Mouse (Mus musculus): ENCODE measurements around the gene Gtf3a. TPM values are rescaled to one million over a fixed set of nuclear protein-coding genes. Genes with fewer than 3 reads are reported as not detected.
A peak's percentile ranks its signal among the peaks of the same experiment; 100 is the strongest.

The Gtf3a gene
- polyA plus RNA-seq, 1 experiment from 2014 or later, result 116 TPM

- no peak for ATAC-seq (ENCODE audit: insufficient number of reproducible peaks, insufficient read depth, low FRiP score, low TSS enrichment)
- H3K36me3 ChIP-seq, result peaks cover 11% of the 10 kb centered on the region; the same call in 1 of the 2 replicates
- H3K9me3 ChIP-seq, result no peaks in the 10 kb centered on the region
- H3K27ac ChIP-seq, result no peak overlapping the region
- H3K4me1 ChIP-seq, result peaks cover 7% of the 10 kb centered on the region
- 51% methylated on average over 8 of the region's 8 CpGs for WGBS
- peak overlapping the region; percentile 63 for H3K4me3 ChIP-seq
- H3K9ac ChIP-seq, result peak overlapping the region; percentile 48
- peak overlapping the region; percentile 36; the same call in 1 of the 2 replicates for H3K4me2 ChIP-seq (replicated peaks)
- H3K27me3 ChIP-seq, result no peaks in the 10 kb centered on the region
These were observed 15.5 kb downstream of the Gtf3a start for GRCm38 (mm10) chr5:146963937-146964278.

GRCm38 (mm10) chr5:146968695-146969393 lies 20.4 kb downstream of the Gtf3a start:
- Histone ChIP-seq H3K4me1 (no peaks in the 10 kb centered on the region), H3K9ac (no peak overlapping the region), H3K36me3 (no peaks in the 10 kb centered on the region), H3K9me3 (no peaks in the 10 kb centered on the region), H3K27me3 (no peaks in the 10 kb centered on the region), H3K27ac (no peak overlapping the region), H3K4me2 (replicated peaks) (no peak overlapping the region), H3K4me3 (no peak overlapping the region)
- ATAC-seq (ENCODE audit: insufficient number of reproducible peaks, insufficient read depth, low FRiP score, low TSS enrichment), result no peak
- 59% methylated on average over 13 of the region's 13 CpGs for WGBS

DNA sequence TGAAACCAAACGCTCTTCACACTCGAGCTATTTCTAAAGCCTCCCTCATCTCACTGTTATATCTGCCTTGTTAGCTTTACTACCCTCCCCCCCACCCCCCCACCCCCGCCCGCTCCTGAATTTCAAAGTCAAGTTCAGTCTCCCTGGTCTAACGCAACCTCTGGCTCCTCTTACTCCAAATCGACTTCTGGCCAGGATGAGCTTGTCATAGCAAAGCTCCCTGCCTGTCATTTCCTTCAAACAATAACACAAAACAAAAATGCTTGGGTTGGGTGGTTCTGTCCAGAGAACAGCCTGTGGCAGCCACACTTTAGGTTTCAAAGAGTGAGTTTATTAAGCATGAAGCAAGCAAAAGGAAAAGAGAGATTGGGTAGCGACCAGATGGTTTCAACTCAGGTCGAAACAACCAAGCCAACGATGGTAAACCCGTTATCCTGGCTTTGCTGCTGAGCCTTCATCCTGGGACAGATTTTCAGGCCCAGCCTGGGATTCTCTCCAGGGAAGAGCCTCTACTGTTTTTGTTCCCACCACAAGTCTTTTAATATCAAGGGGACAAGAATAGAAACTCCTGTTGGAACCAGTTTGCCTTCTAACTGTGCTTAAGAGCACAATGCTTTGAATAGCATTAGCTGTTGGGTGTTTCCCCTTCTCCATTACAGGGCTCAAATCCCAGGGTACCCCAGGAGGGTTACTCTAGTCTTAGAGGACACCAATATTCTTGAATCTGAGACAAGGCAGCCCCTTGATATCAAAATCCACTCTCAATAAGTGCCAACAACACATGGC lies 23.5 kb downstream of the Gtf3a start:
- no peak overlapping the region for H3K9ac ChIP-seq
- no peaks in the 10 kb centered on the region for H3K36me3 ChIP-seq
- H3K27me3 ChIP-seq, result no peaks in the 10 kb centered on the region
- no peak overlapping the region for H3K27ac ChIP-seq
- ATAC-seq (ENCODE audit: insufficient number of reproducible peaks, insufficient read depth, low FRiP score, low TSS enrichment), result no peak
- H3K4me1 ChIP-seq, result no peaks in the 10 kb centered on the region
- H3K4me3 ChIP-seq, result no peak overlapping the region
- no peaks in the 10 kb centered on the region for H3K9me3 ChIP-seq
- H3K4me2 ChIP-seq (replicated peaks), result no peak overlapping the region
- 63% methylated on average over 10 of the region's 10 CpGs for WGBS

DNA sequence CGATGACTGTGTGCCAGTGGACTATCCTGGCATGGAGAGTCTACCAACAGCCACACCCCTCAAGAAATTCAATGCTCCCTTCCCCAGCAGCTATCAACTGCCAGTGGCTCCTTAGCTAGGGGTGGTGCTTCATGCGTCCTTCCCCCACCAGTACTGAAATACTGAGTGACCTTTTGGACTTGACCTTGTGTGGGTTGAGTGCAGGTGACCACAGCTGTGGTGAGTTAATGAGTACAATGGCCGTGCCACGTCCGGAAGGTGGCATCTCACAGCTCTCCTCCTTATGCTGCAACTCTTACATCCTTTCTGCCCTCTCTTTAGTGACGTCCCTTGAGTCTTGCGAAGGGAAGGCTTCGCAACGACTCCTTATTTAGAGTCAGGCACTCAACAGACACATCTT lies 24.9 kb downstream of the Gtf3a start:
- no peak for ATAC-seq (ENCODE audit: insufficient number of reproducible peaks, insufficient read depth, low FRiP score, low TSS enrichment)
- Histone ChIP-seq H3K4me3 (no peak overlapping the region), H3K27ac (no peak overlapping the region), H3K36me3 (no peaks in the 10 kb centered on the region), H3K27me3 (no peaks in the 10 kb centered on the region), H3K4me1 (no peaks in the 10 kb centered on the region), H3K9ac (no peak overlapping the region), H3K9me3 (no peaks in the 10 kb centered on the region), H3K4me2 (replicated peaks) (no peak overlapping the region)
- WGBS, result 87% methylated on average over 9 of the region's 9 CpGs

- WGBS, result 82% methylated on average over 25 of the region's 25 CpGs
- no peak overlapping the region for H3K9ac ChIP-seq
- H3K27me3 ChIP-seq, result no peaks in the 10 kb centered on the region
These were observed 25.7 kb downstream of the Gtf3a start for GRCm38 (mm10) chr5:146973858-146974780.

GRCm38 (mm10) chr5:146974781-146975123 lies 26.3 kb downstream of the Gtf3a start:
- Histone ChIP-seq H3K4me3 (no peak overlapping the region), H3K27ac (no peak overlapping the region), H3K9me3 (no peaks in the 10 kb centered on the region), H3K27me3 (no peaks in the 10 kb centered on the region), H3K4me1 (no peaks in the 10 kb centered on the region), H3K36me3 (no peaks in the 10 kb centered on the region), H3K9ac (no peak overlapping the region), H3K4me2 (replicated peaks) (no peak overlapping the region)
- ATAC-seq (ENCODE audit: insufficient number of reproducible peaks, insufficient read depth, low FRiP score, low TSS enrichment), result no peak
- 56% methylated on average over 13 of the region's 13 CpGs for WGBS

More at GRCm38 (mm10) chr5:146973858-146974780, 25.7 kb downstream of the Gtf3a start:
- H3K4me1 ChIP-seq, result no peaks in the 10 kb centered on the region
- no peak overlapping the region for H3K27ac ChIP-seq
- no peak overlapping the region for H3K4me2 ChIP-seq (replicated peaks)
- H3K4me3 ChIP-seq, result no peak overlapping the region
- no peaks in the 10 kb centered on the region for H3K36me3 ChIP-seq
- ATAC-seq (ENCODE audit: insufficient number of reproducible peaks, insufficient read depth, low FRiP score, low TSS enrichment), result no peak
- H3K9me3 ChIP-seq, result no peaks in the 10 kb centered on the region

GRCm38 (mm10) chr5:146981376-146981775 lies 32.9 kb downstream of the Gtf3a start:
- Histone ChIP-seq H3K9ac (no peak overlapping the region), H3K27ac (no peak overlapping the region), H3K4me2 (replicated peaks) (no peak overlapping the region), H3K36me3 (no peaks in the 10 kb centered on the region), H3K27me3 (peaks cover 23% of the 10 kb centered on the region; the same call in 1 of the 2 replicates), H3K9me3 (no peaks in the 10 kb centered on the region), H3K4me3 (no peak overlapping the region), H3K4me1 (no peaks in the 10 kb centered on the region)
- peak; percentile 64; the same call in 1 of the 2 replicates for ATAC-seq (ENCODE audit: insufficient number of reproducible peaks, insufficient read depth, low FRiP score, low TSS enrichment)
- 83% methylated on average over 6 of the region's 6 CpGs for WGBS

- Histone ChIP-seq H3K9ac (no peak overlapping the region), H3K27me3 (peaks cover 23% of the 10 kb centered on the region; the same call in 1 of the 2 replicates), H3K27ac (no peak overlapping the region), H3K4me3 (no peak overlapping the region), H3K4me2 (replicated peaks) (no peak overlapping the region), H3K9me3 (no peaks in the 10 kb centered on the region), H3K36me3 (no peaks in the 10 kb centered on the region), H3K4me1 (no peaks in the 10 kb centered on the region)
- ATAC-seq (ENCODE audit: insufficient number of reproducible peaks, insufficient read depth, low FRiP score, low TSS enrichment), result no peak
- 11% methylated on average over 8 of the region's 8 CpGs for WGBS
These were observed 34.8 kb downstream of the Gtf3a start for GRCm38 (mm10) chr5:146983216-146983615.

DNA sequence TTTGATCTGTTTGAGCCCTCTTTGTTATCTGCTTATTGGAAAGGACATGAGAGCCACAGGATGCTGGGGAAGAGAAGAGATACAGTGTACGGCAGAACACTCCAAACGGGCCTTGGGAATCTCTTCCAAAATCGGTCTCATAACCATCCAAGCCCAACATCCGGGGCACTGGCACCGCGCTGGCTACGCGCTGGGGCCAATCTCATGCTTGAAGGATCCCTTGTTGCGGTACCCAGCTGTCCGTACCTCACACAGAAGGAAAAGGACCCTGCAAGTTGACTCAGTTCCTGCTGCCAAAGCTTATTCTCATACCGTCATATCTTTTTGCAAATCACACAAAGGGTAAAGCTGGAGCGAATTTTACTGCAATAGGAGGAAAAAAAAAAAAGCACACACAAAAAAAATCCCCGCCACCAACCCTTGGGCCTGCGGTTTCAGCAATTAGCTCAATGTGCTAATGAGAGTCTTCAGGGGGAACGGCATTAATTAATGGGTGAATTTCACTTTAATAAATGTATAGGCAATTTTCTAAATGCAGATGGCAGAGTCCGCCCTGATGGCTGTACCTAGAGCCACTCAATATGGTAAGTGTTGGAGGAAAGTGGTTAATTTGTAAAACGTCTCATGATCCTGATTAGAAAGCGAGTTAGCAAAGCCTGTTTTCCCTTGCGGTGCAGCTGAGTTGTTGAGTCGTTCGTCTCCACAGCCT lies 37.4 kb downstream of the Gtf3a start:
- H3K27ac ChIP-seq, result no peak overlapping the region

DNA sequence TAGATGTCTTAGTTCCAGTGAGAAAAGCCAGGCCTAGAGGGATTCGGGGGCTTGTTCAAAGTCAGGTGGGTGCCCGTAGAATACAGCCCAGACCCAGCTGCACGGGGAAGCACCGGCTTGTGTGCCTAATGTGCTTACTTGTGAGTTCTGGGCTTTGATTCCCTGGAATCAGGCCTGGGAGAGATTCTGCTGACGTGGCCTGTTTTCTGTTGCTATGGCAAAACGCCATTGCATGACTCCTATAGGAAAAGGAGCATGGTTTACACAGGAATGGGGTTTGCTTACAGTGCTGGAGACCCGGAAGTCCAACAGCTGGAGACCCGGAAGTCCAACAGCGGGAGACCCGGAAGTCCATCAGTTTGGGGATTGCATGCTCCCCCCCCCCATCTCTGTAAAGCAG lies 39.1 kb downstream of the Gtf3a start:
- Histone ChIP-seq H3K36me3 (no peaks in the 10 kb centered on the region), H3K9ac (no peak overlapping the region), H3K4me1 (no peaks in the 10 kb centered on the region), H3K4me2 (replicated peaks) (no peak overlapping the region), H3K9me3 (no peaks in the 10 kb centered on the region), H3K27me3 (peaks cover 17% of the 10 kb centered on the region; the same call in 1 of the 2 replicates), H3K27ac (no peak overlapping the region), H3K4me3 (no peak overlapping the region)
- no peak for ATAC-seq (ENCODE audit: insufficient number of reproducible peaks, insufficient read depth, low FRiP score, low TSS enrichment)
- 87% methylated on average over 10 of the region's 10 CpGs for WGBS

More for the DNA sequence above, 37.4 kb downstream of the Gtf3a start:
- Histone ChIP-seq H3K36me3 (no peaks in the 10 kb centered on the region), H3K4me1 (no peaks in the 10 kb centered on the region), H3K4me3 (no peak overlapping the region), H3K4me2 (replicated peaks) (no peak overlapping the region), H3K27me3 (peaks cover 23% of the 10 kb centered on the region; the same call in 1 of the 2 replicates), H3K9me3 (no peaks in the 10 kb centered on the region), H3K9ac (no peak overlapping the region)
- WGBS, result 62% methylated on average over 21 of the region's 21 CpGs
- no peak for ATAC-seq (ENCODE audit: insufficient number of reproducible peaks, insufficient read depth, low FRiP score, low TSS enrichment)

GRCm38 (mm10) chr5:146989051-146989450 lies 40.6 kb downstream of the Gtf3a start:
- no peak for ATAC-seq (ENCODE audit: insufficient number of reproducible peaks, insufficient read depth, low FRiP score, low TSS enrichment)
- Histone ChIP-seq H3K9ac (no peak overlapping the region), H3K4me2 (replicated peaks) (no peak overlapping the region), H3K27me3 (peaks cover 13% of the 10 kb centered on the region; the same call in 1 of the 2 replicates), H3K4me1 (no peaks in the 10 kb centered on the region), H3K27ac (no peak overlapping the region), H3K36me3 (no peaks in the 10 kb centered on the region), H3K9me3 (no peaks in the 10 kb centered on the region), H3K4me3 (no peak overlapping the region)
- 78% methylated on average over 5 of the region's 5 CpGs for WGBS

All from embryonic facial prominence, embryonic 12.5 days (tissue).